Mouse (Mus musculus): ENCODE data around the gene Prelid3b. TPM values are rescaled to one million over a fixed set of nuclear protein-coding genes. Genes with fewer than 3 reads are reported as not detected.

Prelid3b gene
- polyA plus RNA-seq, 1 experiment = 83.6 TPM

GRCm38 (mm10) chr2:174439450-174439838, 33.4 kb downstream of the Prelid3b start:
- DNase-seq (ENCODE audit: low read depth) = no peak
- TF ChIP-seq CTCF (IDR thresholded peaks at IDR 0.05; ENCODE audit: borderline replicate concordance, extremely low read depth, insufficient read depth, insufficient read length) = no peak
- TF ChIP-seq POLR2A (IDR thresholded peaks at IDR 0.05; ENCODE audit: borderline replicate concordance, extremely low read depth, insufficient read depth, insufficient read length, poor library complexity, severe bottlenecking) = no peak

- peak; percentile 66 for DNase-seq (ENCODE audit: low read depth)
- TF ChIP-seq POLR2A (IDR thresholded peaks at IDR 0.05; ENCODE audit: borderline replicate concordance, extremely low read depth, insufficient read depth, insufficient read length, poor library complexity, severe bottlenecking) (no peak), CTCF (IDR thresholded peaks at IDR 0.05; ENCODE audit: borderline replicate concordance, extremely low read depth, insufficient read depth, insufficient read length) (no peak)
Observed at GRCm38 (mm10) chr2:174438737-174439449, 34.0 kb downstream of the Prelid3b start, which contains the start of gene Ctsz. Gene Ctsz (minus strand): TSS chr2:174439039.

- no peak for DNase-seq (ENCODE audit: low read depth)
- TF ChIP-seq POLR2A (IDR thresholded peaks at IDR 0.05; ENCODE audit: borderline replicate concordance, extremely low read depth, insufficient read depth, insufficient read length, poor library complexity, severe bottlenecking) (no peak), CTCF (IDR thresholded peaks at IDR 0.05; ENCODE audit: borderline replicate concordance, extremely low read depth, insufficient read depth, insufficient read length) (no peak)
Observed at GRCm38 (mm10) chr2:174438181-174438580, 34.7 kb downstream of the Prelid3b start.

GRCm38 (mm10) chr2:174437697-174437982, 35.2 kb downstream of the Prelid3b start:
- no peak for DNase-seq (ENCODE audit: low read depth)
- TF ChIP-seq CTCF (IDR thresholded peaks at IDR 0.05; ENCODE audit: borderline replicate concordance, extremely low read depth, insufficient read depth, insufficient read length) (no peak), POLR2A (IDR thresholded peaks at IDR 0.05; ENCODE audit: borderline replicate concordance, extremely low read depth, insufficient read depth, insufficient read length, poor library complexity, severe bottlenecking) (no peak)

GRCm38 (mm10) chr2:174436916-174437696, 35.8 kb downstream of the Prelid3b start:
- TF ChIP-seq CTCF (IDR thresholded peaks at IDR 0.05; ENCODE audit: borderline replicate concordance, extremely low read depth, insufficient read depth, insufficient read length) = no peak
- no peak for TF ChIP-seq POLR2A (IDR thresholded peaks at IDR 0.05; ENCODE audit: borderline replicate concordance, extremely low read depth, insufficient read depth, insufficient read length, poor library complexity, severe bottlenecking)

GRCm38 (mm10) chr2:174436076-174436701, 36.7 kb downstream of the Prelid3b start:
- TF ChIP-seq CTCF (IDR thresholded peaks at IDR 0.05; ENCODE audit: borderline replicate concordance, extremely low read depth, insufficient read depth, insufficient read length) (no peak), POLR2A (IDR thresholded peaks at IDR 0.05; ENCODE audit: borderline replicate concordance, extremely low read depth, insufficient read depth, insufficient read length, poor library complexity, severe bottlenecking) (no peak)
- DNase-seq (ENCODE audit: low read depth) = no peak

More at GRCm38 (mm10) chr2:174436916-174437696, 35.8 kb downstream of the Prelid3b start:
- no peak for DNase-seq (ENCODE audit: low read depth)

GRCm38 (mm10) chr2:174434943-174435342, 37.9 kb downstream of the Prelid3b start:
- no peak for TF ChIP-seq POLR2A (IDR thresholded peaks at IDR 0.05; ENCODE audit: borderline replicate concordance, extremely low read depth, insufficient read depth, insufficient read length, poor library complexity, severe bottlenecking)
- TF ChIP-seq CTCF (IDR thresholded peaks at IDR 0.05; ENCODE audit: borderline replicate concordance, extremely low read depth, insufficient read depth, insufficient read length) = no peak
- DNase-seq (ENCODE audit: low read depth) = no peak

- TF ChIP-seq CTCF (IDR thresholded peaks at IDR 0.05; ENCODE audit: borderline replicate concordance, extremely low read depth, insufficient read depth, insufficient read length) = no peak
- TF ChIP-seq POLR2A (IDR thresholded peaks at IDR 0.05; ENCODE audit: borderline replicate concordance, extremely low read depth, insufficient read depth, insufficient read length, poor library complexity, severe bottlenecking) = no peak
- DNase-seq (ENCODE audit: low read depth) = peak; percentile 83
Observed at GRCm38 (mm10) chr2:174428996-174429591, 43.8 kb downstream of the Prelid3b start.

- no peak for TF ChIP-seq POLR2A (IDR thresholded peaks at IDR 0.05; ENCODE audit: borderline replicate concordance, extremely low read depth, insufficient read depth, insufficient read length, poor library complexity, severe bottlenecking)
- no peak for TF ChIP-seq CTCF (IDR thresholded peaks at IDR 0.05; ENCODE audit: borderline replicate concordance, extremely low read depth, insufficient read depth, insufficient read length)
- DNase-seq (ENCODE audit: low read depth) = no peak
Observed at GRCm38 (mm10) chr2:174428076-174428835, 44.6 kb downstream of the Prelid3b start.

- no peak for TF ChIP-seq POLR2A (IDR thresholded peaks at IDR 0.05; ENCODE audit: borderline replicate concordance, extremely low read depth, insufficient read depth, insufficient read length, poor library complexity, severe bottlenecking)
- TF ChIP-seq CTCF (IDR thresholded peaks at IDR 0.05; ENCODE audit: borderline replicate concordance, extremely low read depth, insufficient read depth, insufficient read length) = no peak
- DNase-seq (ENCODE audit: low read depth) = no peak
Observed at GRCm38 (mm10) chr2:174426856-174427255, 46.0 kb downstream of the Prelid3b start.

All from brain, embryonic 14.5 days (tissue).